Mouse (Mus musculus) lung, postnatal 0 days (tissue): ENCODE measurements around the gene Gcc2. TPM values are rescaled to one million over a fixed set of nuclear protein-coding genes. Genes with fewer than 3 reads are reported as not detected.
"Not testable (repeated sequence)": the region's sequence is repeated elsewhere in the genome, so short reads cannot be mapped to it uniquely, and the experiment has no call there.

ENCODE experiments used
- ATAC-seq: fragments of 200-750 bp; cut with Nextera tagmentation; 2 replicates; pipeline ENCODE4 v1.8.0; 2017; ENCODE audit warnings: moderate library complexity
- DNase-seq: peaks from one replicate; pipeline ENCODE4 v3.0.0-alpha.2; 2016; ENCODE audit warnings: low spot score
- H3K27ac ChIP-seq: fragments of 300-500 bp; sonication (generic); 2 replicates; pipeline ENCODE4 v1.5.1; 2014; ENCODE audit warnings: antibody characterized with exemption, mild to moderate bottlenecking, low read length, mixed read lengths
- H3K27me3 ChIP-seq: fragments of 300-500 bp; sonication (generic); replicated peaks from 2 replicates; pipeline ENCODE4 v1.6.1; 2014; ENCODE audit warnings: low read length, mixed read lengths; ENCODE audit not compliant: insufficient read depth
- H3K36me3 ChIP-seq: fragments of 300-500 bp; sonication (generic); 2 replicates; pipeline ENCODE4 v1.6.1; 2014; ENCODE audit warnings: low read length, mixed read lengths; ENCODE audit not compliant: insufficient read depth
- H3K4me1 ChIP-seq: fragments of 300-500 bp; sonication (generic); 2 replicates; pipeline ENCODE4 v1.6.1; 2014; ENCODE audit warnings: antibody characterized with exemption, low read depth, low read length, mixed read lengths; ENCODE audit not compliant: insufficient read depth
- H3K4me2 ChIP-seq: fragments of 300-500 bp; sonication (generic); replicated peaks from 2 replicates; pipeline ENCODE4 v1.6.1; 2014; ENCODE audit warnings: low read depth, mild to moderate bottlenecking, low read length, moderate library complexity, mixed read lengths
- H3K4me3 ChIP-seq: fragments of 300-500 bp; sonication (generic); 2 replicates; pipeline ENCODE4 v1.5.1; 2014; ENCODE audit warnings: low read depth, low read length
- H3K9ac ChIP-seq: fragments of 300-500 bp; sonication (generic); replicated peaks from 2 replicates; pipeline ENCODE4 v1.6.1; 2014; ENCODE audit warnings: low read depth, mild to moderate bottlenecking
- H3K9me3 ChIP-seq: fragments of 300-500 bp; sonication (generic); 2 replicates; pipeline ENCODE4 v1.6.1; 2016; ENCODE audit warnings: low read length, mixed read lengths
- CTCF ChIP-seq: IDR thresholded peaks from 2 replicates; pipeline ENCODE4 v1.5.1; 2016; ENCODE audit warnings: antibody characterized with exemption, mild to moderate bottlenecking
- EP300 ChIP-seq: IDR thresholded peaks from 2 replicates; pipeline ENCODE4 v1.6.1; 2016; ENCODE audit warnings: antibody characterized with exemption, mild to moderate bottlenecking, control low read depth
- WGBS: fragments of 180-500 bp; shearing (Covaris S2); extraction: QIAGEN DNeasy Blood & Tissue Kit; methylation state at CpG from one replicate; pipeline ENCODE4 v1.1.7; 2014; 5-methylcytosine and 5-hydroxymethylcytosine counted together
- polyA plus RNA-seq: library from polyadenylated mRNA; unstranded; fragments of >200 nt; fragmentation: Nextera tagmentation; extraction: Ambion mirVana; gene quantifications from 2 replicates; pipeline ENCODE4 v1.2.1, GENCODE M21; 2015

Gcc2 gene
- polyA plus RNA-seq, 1 experiment from 2014 or later = 91.7 TPM

DNA sequence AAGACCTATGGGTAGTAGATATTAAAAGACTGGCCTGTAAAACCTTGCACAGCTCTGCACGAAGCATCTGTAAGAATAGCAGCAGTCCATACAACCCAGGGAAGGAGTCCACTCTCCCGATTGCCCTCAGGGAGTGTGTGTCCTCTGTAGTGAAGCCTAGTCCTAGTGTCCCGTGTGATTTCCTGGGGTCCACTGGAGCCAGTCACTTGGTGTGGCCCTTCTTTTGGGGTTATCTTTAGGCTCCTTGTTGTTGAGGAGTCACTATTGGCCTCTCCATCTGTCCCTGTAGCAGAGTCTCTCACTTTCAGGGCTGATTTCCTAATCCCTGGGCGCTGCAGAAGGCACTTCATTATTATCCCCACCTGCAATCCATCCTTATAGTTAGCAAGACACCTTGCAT, 20.3 kb upstream of the Gcc2 start:
- H3K4me1 ChIP-seq, H3K27me3 ChIP-seq, H3K36me3 ChIP-seq, DNase-seq, H3K27ac ChIP-seq, H3K9ac ChIP-seq, ATAC-seq, H3K4me3 ChIP-seq, H3K4me2 ChIP-seq, H3K9me3 ChIP-seq: not testable (repeated sequence)
- 78% methylated on average over 4 of the region's 4 CpGs for WGBS

DNA sequence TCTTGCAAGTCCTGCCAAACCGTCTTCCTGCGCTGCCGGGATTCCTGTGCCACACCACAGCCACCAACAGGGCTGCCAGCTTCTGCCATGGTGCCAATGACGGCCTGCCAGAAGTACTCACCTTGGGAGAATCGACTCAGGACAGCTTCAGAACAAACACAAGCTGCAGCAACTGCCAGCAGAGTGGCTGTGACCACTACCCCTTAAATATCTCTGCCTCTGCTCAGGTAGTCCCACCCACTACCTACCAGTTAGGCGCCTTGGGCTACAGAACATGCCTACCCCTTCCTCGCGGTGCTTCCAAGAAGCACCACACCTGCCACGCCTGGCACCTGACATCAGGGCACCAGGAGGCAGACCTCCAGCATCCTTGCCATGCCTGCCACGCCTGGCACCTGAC, 18.7 kb upstream of the Gcc2 start, which contains the start of gene Gm4981:
Gm4981 (minus strand) TSS at position 89 of the 400 bp plus-strand sequence.
- H3K9ac ChIP-seq = no peak within 1 kb of the TSS
- no peak within 1 kb of the TSS for H3K4me2 ChIP-seq
- H3K4me3 ChIP-seq = no peak within 1 kb of the TSS
- no peak for TF ChIP-seq EP300
- TF ChIP-seq CTCF = no peak
- no peaks in the 10 kb centered on the region for H3K27me3 ChIP-seq
- H3K36me3 ChIP-seq = no peaks in the 10 kb centered on the region
- 83% methylated on average over 10 of the region's 10 CpGs for WGBS
- no peaks in the 10 kb centered on the region for H3K4me1 ChIP-seq
- H3K27ac ChIP-seq = no peak within 1 kb of the TSS
- no peak for DNase-seq
- no peak for ATAC-seq
- peaks cover 4% of the 10 kb centered on the region for H3K9me3 ChIP-seq

DNA sequence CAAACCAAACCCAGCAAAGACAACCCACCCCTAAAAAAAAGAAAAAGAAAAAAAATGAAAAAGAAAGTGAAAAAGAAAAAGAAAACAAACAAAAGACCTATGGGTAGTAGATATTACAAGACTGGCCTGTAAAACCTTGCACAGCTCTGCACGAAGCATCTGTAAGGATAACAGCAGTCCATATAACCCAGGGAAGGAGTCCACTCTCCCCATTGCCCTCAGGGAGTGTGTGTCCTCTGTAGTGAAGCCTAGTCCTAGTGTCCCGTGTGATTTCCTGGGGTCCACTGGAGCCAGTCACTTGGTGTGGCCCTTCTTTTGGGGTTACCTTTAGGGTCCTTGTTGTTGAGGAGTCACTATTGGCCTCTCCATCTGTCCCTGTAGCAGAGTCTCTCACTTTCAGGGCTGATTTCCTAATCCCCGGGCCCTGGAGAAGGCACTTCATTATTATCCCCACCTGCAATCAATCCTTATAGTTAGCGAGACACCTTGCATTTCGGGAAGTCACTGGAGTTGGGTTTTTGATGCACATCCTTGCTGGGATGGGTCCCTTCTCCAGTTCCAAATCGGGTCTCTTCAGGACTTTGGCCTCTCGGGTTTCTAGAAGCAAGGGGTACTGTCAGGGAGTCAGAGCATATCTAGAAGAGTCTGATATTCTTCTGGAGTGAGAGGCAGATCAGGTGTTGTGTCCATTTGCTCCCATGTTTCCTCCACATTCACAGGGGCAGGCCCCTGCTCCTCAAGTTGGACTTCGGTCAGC, 16.1 kb upstream of the Gcc2 start:
- not testable (repeated sequence) for H3K4me2 ChIP-seq, H3K27ac ChIP-seq, H3K27me3 ChIP-seq, H3K4me1 ChIP-seq, H3K36me3 ChIP-seq, H3K9me3 ChIP-seq, DNase-seq, H3K9ac ChIP-seq, H3K4me3 ChIP-seq
- 74% methylated on average over 8 of the region's 8 CpGs for WGBS
- peak; percentile 71 for ATAC-seq

DNA sequence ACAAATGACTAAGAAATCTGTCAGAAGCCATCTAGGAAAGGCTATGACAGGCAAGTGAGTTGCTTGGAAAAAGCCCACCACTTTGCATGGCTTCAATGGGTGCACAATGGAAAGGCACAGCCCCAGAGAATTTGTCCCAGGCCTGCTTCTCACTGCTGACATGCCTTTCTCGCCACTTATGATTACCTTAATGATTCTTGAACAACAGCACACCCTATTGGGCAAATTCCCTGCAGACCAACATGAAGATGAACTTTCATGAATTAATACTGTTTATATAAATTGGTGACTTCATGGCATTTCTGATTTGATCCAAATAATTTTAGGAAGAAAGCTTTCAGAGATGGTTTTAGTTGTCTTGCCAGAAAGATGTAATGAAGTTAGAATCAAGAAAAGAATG, 5.8 kb upstream of the Gcc2 start:
- H3K27me3 ChIP-seq = no peaks in the 10 kb centered on the region
- peaks cover 2% of the 10 kb centered on the region; the same call in 1 of the 2 replicates for H3K4me1 ChIP-seq
- no peak for TF ChIP-seq EP300
- TF ChIP-seq CTCF = peak; percentile 27
- ATAC-seq (no peak), DNase-seq (no peak)
- no peak overlapping the region for H3K4me2 ChIP-seq
- H3K36me3 ChIP-seq = no peaks in the 10 kb centered on the region
- no peaks in the 10 kb centered on the region for H3K9me3 ChIP-seq
- no peak overlapping the region for H3K9ac ChIP-seq
- 27% methylated on average over 1 of the region's 1 CpGs for WGBS
- H3K27ac ChIP-seq = no peak overlapping the region
- no peak overlapping the region for H3K4me3 ChIP-seq

DNA sequence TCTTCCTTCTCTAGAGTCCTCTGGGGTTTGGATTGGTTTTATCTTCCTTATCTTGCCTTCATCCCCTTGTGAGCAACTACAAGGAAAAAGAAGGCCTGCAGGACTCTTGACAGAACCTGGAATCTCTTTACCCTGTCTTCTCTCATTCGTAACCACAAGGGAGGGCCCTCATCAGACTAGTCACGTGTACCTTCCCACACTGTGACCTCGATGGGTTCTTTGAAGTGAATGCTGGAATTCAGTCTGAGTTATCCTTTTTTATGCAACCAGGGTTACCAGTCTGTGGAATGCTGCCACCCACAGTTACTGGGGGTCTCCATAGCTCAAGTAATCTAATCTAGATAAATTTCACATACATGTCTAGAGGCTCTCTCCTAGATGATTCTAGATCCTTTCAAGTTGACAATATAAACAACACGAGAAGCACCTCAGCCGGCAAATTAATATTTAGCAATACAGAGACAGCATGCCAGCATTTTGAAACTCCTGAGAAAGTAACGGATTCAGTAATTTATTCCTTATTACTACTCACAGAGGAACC, 592 bp upstream of the Gcc2 start:
- ATAC-seq = no peak
- 0 out of 2 replicates have a peak overlapping the region, but pooled peaks have one; percentile 77 for H3K9ac ChIP-seq

DNA sequence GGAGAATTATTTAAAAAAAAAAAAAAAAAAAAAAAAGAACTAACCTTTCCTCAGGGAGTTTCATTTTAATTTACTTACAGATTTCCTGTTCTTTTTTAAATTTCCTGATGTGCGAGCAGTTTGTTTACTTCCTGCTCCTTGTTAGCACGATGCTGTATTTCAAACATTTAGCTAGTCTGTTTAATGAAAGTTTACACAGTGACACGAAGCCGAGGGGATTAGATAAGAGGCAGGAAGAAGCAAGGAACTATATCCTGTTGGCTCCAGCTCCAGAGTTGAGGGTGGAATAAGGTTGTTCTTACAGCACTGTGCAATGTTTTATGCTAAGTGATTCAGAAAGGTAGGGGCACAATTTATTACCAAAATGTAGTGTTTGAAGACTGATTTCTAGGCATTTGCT, 657 bp downstream of the Gcc2 start:
- TF ChIP-seq CTCF = no peak
- peak; percentile 97 for TF ChIP-seq EP300
- peak overlapping the region; percentile 93 for H3K4me3 ChIP-seq
- H3K27me3 ChIP-seq = no peaks in the 10 kb centered on the region
- H3K9me3 ChIP-seq = no peaks in the 10 kb centered on the region
- H3K4me2 ChIP-seq = peak overlapping the region; percentile 70
- ATAC-seq = peak; percentile 64
- under 1% methylated on average over 4 of the region's 4 CpGs for WGBS
- H3K4me1 ChIP-seq = peaks cover 5% of the 10 kb centered on the region; the same call in 1 of the 2 replicates
- peaks cover 7% of the 10 kb centered on the region; the same call in 1 of the 2 replicates for H3K36me3 ChIP-seq
- peak; percentile 71 for DNase-seq
- H3K27ac ChIP-seq = peak overlapping the region; percentile 87
- H3K9ac ChIP-seq = peak overlapping the region; percentile 77

More for the DNA sequence above, 592 bp upstream of the Gcc2 start:
- peak; percentile 18 for DNase-seq
- H3K4me3 ChIP-seq = peak overlapping the region; percentile 93
- H3K36me3 ChIP-seq = no peaks in the 10 kb centered on the region
- peaks cover 5% of the 10 kb centered on the region; the same call in 1 of the 2 replicates for H3K4me1 ChIP-seq
- H3K27ac ChIP-seq = no peak overlapping the region
- H3K27me3 ChIP-seq = no peaks in the 10 kb centered on the region
- TF ChIP-seq CTCF (no peak), EP300 (no peak)
- 24% methylated on average over 6 of the region's 6 CpGs for WGBS
- peak overlapping the region; percentile 70 for H3K4me2 ChIP-seq
- H3K9me3 ChIP-seq = no peaks in the 10 kb centered on the region
